Mouse (Mus musculus): ENCODE results near the gene Gm17604. TPM values are rescaled to one million over a fixed set of nuclear protein-coding genes. Genes with fewer than 3 reads are reported as not detected.

Gm17604 gene
- not detected for total RNA-seq (2022)

GRCm38 (mm10) chrX:165004779-165005324 lies at the start of gene Gm17604:
Gm17604 (minus strand) TSS chrX:165004829.
- DNase-seq (ENCODE audit: low spot score in 2 of 2) = no peak

- DNase-seq (ENCODE audit: low spot score in 2 of 2) = no peak
Observed at GRCm38 (mm10) chrX:165049929-165050328, 45.3 kb upstream of the Gm17604 start.

GRCm38 (mm10) chrX:165003141-165003540 lies 1.5 kb downstream of the Gm17604 start:
- DNase-seq (ENCODE audit: low spot score in 2 of 2) = no peak

GRCm38 (mm10) chrX:164980193-164980775 lies 24.3 kb downstream of the Gm17604 start, which contains the start of the genes Mospd2 and Fancb:
Mospd2 (minus strand) TSS chrX:164980375.
Fancb (plus strand) TSS chrX:164980592.
- DNase-seq (ENCODE audit: low spot score in 2 of 2) = peak; percentile 51 to 92

- DNase-seq (ENCODE audit: low spot score in 2 of 2) = no peak
Observed at GRCm38 (mm10) chrX:164978866-164979265, 25.8 kb downstream of the Gm17604 start.

GRCm38 (mm10) chrX:164971206-164971605 lies 33.4 kb downstream of the Gm17604 start:
- DNase-seq (ENCODE audit: low spot score in 2 of 2) = no peak

- no peak for DNase-seq (ENCODE audit: low spot score in 2 of 2)
Observed at GRCm38 (mm10) chrX:164965750-164966448, 38.7 kb downstream of the Gm17604 start.

Other genes with a start within 250 kb of the Gm17604 start
- 10 to 100 TPM; 21.3 to 22.5 (median 21.6) TPM for gene Mospd2, start 24.5 kb downstream of the Gm17604 start, total RNA-seq (2022)
- gene Fancb, start 24.2 kb downstream of the Gm17604 start, total RNA-seq (2022) = 1 to 10 TPM; 1.5 to 2.3 (median 2.2) TPM